Mouse (Mus musculus) B cell, adult 62 days (primary cell): ENCODE data around the gene Muc1. TPM values are rescaled to one million over a fixed set of nuclear protein-coding genes. Genes with fewer than 3 reads are reported as not detected.

Experiments
- total RNA-seq: library from RNA; stranded (reverse); gene quantifications from 4 replicates; pipeline ENCODE4 v1.2.4, GENCODE M21; 2023

The Muc1 gene
- 1.4 to 3.6 TPM (median 1.6 TPM) in 4 replicates for total RNA-seq

DNA sequence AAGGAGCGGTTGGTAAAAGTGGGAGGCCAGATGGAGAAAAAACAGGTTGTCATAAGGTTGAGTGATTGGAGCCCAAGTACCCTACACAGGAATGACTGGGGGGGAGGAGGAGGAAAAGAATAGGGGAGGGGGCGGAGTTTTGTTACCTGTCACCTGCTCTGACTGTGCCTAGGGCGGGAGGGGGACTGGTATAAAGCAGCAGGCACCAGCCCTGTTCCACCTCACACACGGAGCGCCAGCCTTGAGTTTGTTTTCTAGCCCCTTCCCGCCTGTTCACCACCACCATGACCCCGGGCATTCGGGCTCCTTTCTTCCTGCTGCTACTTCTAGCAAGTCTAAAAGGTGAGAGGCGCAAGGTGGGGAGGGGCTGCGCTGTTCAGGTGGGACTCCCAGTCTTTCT, at the start of gene Muc1:
Gene Muc1, plus strand, starts transcription at position 222 of the 400 bp plus-strand sequence.

GRCm38 (mm10) chr3:89183058-89183958, 45.5 kb upstream of the Muc1 start, which contains the start of gene Fam189b:
Fam189b (plus strand) TSS chr3:89183143.

DNA sequence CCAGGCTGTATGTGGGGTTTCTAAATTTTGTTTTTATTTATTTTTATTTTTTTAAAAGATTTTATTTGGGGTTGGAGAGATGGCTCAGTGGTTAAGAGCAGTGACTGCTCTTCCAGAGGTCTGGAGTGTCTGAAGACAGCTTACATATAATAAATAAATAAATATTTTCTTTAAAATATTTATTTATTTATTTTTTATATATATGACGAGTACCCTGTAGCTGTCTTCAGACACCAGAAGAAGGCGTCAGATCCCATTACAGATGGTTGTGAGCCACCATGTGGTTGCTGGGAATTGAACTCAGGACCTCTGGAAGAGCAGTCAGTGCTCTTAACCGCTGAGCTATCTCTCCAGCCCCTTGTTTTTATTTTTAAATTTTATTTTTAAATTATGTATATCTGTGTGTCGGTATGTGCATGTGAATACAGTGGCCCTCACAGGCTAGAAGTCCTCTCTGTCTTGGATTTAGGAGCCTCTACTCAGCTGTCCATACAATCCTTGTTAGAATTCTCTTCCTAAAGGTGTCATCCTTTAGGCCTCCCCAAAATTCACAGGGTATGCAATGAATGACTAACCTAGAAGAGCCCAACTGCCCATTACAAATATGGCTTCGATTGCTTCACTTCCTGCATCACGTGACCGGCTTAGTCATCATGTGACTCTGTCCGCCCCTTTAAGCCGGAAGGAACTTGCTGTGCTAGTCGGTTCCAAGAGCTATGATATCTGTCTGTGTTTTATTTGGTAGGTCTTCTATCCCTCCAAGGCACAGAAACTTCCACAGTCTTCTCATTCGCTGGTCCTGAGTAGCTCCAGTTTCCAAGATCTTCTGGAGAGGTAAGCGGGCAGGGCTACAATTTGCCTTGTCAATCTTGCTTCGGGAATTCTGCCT, 26.4 kb upstream of the Muc1 start, which contains the start of gene Gba:
Gene Gba, plus strand, starts transcription at position 676 of the 889 bp plus-strand sequence.

GRCm38 (mm10) chr3:89214681-89215411, 14.0 kb upstream of the Muc1 start, which contains the start of gene Thbs3:
Thbs3 (plus strand) TSS chr3:89215180.

DNA sequence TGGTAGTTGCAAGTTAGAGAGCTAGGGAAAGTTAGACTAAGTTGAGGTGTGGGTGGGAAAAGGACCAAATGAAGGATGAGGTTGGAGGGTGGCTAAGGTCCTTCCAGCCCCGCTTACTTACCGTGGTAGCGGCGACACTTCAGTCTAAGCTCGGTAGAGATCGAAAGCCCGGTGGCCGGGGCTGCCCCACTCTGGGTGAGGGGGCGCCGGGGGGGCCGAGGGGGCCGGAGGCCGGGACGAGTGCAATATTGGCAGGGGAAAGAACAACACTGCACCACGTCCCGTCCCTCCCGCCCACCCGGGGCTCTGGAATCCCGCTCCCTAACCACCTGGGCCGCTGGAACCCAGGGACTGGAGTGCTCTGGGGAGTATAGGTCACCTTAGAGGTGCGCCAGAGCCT, 2.0 kb upstream of the Muc1 start, which contains the start of gene Mtx1:
Gene Mtx1, minus strand, starts transcription at position 189 of the 400 bp plus-strand sequence.

DNA sequence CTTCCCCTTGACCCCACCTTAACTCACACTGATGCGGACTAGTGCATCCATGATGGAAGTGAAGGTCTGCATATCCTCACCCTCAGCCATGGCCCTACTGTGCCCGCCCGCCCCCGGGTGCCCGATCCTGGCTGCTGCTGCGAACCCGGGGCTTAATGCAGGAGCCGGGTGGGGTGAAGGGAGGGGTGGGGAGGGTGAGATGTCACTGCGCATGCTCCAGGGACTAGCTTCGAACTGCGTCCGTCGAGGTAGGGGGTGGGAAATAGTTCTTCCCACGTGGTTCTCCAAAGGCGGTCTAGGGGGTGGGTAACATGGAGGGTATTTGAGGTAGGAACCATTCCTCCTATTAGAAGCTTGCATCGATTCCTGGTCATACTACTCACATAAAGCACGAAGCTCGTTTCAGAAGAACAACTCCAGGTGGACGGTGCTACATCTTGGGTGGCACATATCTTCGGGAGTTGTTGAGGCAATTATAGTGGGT, 16.9 kb downstream of the Muc1 start, which contains the start of gene Krtcap2:
Gene Krtcap2, plus strand, starts transcription at position 279 of the 484 bp plus-strand sequence.

DNA sequence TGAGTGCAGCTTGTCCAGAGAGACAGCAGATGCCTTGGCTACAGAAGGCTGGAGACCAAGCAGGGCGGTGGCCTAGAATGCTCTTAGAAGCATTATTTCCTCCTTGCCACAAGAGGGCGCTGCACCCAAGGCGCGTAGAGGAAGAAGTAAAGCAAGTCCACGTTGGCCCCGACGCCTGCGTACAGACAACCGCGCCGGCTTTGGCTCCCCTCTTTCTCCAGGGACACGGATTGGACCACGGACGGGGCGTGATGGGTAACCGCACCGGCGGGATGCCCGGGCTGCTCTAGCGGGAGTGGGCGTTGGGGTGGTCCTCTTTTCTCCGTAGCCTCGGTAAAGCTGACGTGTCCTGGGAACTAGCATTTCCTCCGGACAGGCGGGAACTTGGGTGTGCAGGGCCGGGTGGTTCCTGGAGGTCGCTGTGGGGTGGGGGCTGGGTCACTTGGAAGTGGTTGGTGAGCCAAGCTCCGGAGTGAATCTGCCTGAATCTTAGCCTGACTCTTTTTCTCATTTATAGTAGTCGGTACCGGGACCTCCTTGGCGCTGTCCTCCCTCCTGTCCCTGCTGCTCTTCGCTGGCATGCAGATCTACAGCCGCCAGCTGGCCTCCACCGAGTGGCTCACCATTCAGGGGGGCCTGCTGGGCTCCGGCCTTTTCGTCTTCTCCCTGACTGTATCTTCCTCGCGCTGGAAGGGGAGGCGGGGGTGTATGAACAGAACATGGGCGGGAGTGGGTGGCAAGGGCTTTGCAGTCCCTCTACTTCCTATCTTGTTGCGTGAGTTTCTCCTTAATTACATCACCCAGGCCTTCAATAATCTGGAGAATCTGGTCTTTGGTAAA, 17.6 kb downstream of the Muc1 start, which contains the start of gene Trim46:
Gene Trim46, minus strand, starts transcription at position 49 of the 840 bp plus-strand sequence.

DNA sequence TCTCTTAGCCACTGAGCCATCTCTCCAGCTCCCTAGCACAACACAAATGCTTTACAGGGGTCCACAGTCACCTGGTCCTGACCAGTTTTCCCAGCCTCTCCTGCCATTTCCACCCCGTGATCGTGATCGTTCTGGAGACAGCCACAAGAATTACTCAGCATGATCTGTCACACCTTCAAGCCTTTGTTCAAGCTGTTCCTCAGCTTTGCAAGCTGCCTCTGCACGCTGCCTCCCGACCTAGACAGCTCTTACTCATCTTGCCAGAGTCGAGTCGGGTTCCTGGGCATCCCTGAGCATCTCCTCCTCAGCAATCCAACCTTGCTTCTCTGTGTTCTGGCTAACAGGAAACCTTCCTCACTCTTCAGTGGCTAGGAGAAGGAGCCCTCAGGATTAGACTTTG, 30.2 kb downstream of the Muc1 start, which contains the start of gene Dpm3:
Gene Dpm3, plus strand, starts transcription at position 283 of the 400 bp plus-strand sequence.

DNA sequence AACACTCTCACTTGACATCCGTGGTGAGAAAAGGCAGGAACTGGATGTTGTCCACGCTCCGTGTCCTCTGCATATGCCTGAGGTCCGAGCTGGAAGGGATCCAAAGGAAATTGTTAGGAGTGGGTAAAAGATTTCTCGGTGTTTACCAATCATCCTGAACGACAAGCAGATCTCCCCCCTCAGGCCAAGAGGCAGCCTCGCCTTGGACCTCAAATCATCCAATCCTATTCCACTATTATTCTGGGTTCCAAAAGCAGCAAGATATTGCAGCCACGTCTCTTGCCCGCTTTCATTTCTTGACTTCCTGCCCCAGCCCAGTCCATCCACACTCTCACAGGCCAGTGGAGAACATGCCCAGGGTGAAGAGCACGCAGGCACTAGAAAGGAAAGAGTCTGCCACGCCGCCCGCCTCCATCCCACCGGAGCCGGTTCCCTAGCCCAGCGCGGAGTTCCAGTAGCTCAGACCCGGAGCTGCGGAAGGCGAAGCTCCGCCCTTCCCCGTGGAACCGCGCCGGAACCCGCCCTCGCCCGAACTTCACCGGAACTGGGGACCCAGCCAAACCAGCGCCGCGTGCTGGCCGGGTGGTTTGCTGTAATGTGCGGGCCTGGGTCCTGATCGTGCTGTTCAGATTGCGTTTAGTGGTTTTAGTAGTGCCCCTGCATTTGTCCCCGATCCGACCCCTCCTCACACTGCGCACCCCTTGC, 41.3 kb downstream of the Muc1 start, which contains the start of gene Slc50a1:
Gene Slc50a1, minus strand, starts transcription at position 520 of the 705 bp plus-strand sequence.

DNA sequence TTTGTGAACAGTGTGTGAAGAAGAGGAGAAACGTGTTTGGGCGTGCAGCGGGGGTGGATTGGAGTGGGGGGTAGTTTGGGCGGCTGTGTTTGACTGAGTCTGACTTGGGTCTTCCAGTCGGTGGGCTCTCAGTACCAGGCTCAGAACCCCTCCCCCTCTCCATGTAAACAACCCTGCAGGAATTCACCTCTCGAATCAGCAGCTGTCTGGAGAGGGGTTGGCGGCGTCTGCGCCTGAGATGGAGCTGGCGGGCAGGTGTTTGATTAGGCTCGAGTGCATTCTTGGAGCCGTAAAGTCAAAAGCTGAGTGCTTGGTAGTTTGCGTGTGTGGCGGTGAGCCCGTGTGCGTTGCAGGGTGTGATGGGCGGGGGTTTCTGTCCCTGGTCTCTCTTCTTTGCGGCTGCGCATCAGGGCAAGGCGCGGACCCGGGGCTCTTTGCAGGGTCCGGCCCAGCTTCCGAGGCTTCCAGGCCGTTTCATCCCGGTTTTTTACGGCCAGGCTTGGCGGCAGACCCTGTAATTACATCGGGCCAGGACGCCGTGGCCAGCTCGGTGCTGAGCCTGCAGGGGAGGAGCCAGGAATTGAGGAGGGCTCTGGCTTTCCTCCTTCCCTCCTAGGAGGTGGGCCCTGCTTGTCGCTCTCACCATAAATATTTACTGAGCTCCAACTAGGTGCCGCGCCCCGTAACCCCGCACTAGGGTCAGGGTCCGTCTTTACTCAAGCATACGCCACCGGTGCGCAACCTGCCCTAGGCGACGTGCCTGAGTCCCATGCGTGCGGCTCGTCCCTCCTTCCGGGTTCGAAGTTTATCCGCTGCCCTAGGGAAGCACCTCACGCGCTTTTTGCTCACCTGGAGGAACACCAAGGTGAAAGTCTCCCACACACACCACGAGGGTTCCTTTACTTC, 52.0 kb downstream of the Muc1 start, which contains the start of gene Efna1:
Gene Efna1, minus strand, starts transcription at position 537 of the 906 bp plus-strand sequence.

Other genes starting within 250 kb of the Muc1 start
- gene Rusc1, start 135.7 kb upstream of the Muc1 start, total RNA-seq, result 53.5 to 67.5 TPM (median 58.6 TPM) in 4 replicates
- gene Gm43738, start 128.0 kb upstream of the Muc1 start, total RNA-seq, result not detected in 4 replicates
- gene Fdps, start 127.1 kb upstream of the Muc1 start, total RNA-seq, result 17.6 to 21.4 TPM (median 20.3 TPM) in 4 replicates
- gene Pklr, start 92.9 kb upstream of the Muc1 start, total RNA-seq, result not detected in 4 replicates
- 2.2 to 5.3 TPM (median 5.1 TPM) in 4 replicates for gene Hcn3, start 68.9 kb upstream of the Muc1 start, total RNA-seq
- 144 to 159 TPM (median 155 TPM) in 4 replicates for gene Clk2, start 64.3 kb upstream of the Muc1 start, total RNA-seq
- 109 to 121 TPM (median 115 TPM) in 4 replicates for gene Scamp3, start 51.6 kb upstream of the Muc1 start, total RNA-seq
- gene Fam189b, start 45.9 kb upstream of the Muc1 start, total RNA-seq, result 12.9 to 24.4 TPM (median 20.3 TPM) in 4 replicates
- 79.6 to 102 TPM (median 97.6 TPM) in 4 replicates for gene Gba, start 26.1 kb upstream of the Muc1 start, total RNA-seq
- 8.6 to 13.2 TPM (median 9.9 TPM) in 4 replicates for gene Thbs3, start 13.9 kb upstream of the Muc1 start, total RNA-seq
- 227 to 250 TPM (median 239 TPM) in 4 replicates for gene Mtx1, start 2.0 kb upstream of the Muc1 start, total RNA-seq
- 88.4 to 116 TPM (median 101 TPM) in 4 replicates for gene Krtcap2, start 16.9 kb downstream of the Muc1 start, total RNA-seq
- gene Trim46, start 17.3 kb downstream of the Muc1 start, total RNA-seq, result 2.1 to 5.6 TPM (median 3.3 TPM) in 4 replicates
- gene Dpm3, start 30.3 kb downstream of the Muc1 start, total RNA-seq, result 64.0 to 79.9 TPM (median 68.1 TPM) in 4 replicates
- 140 to 170 TPM (median 145 TPM) in 4 replicates for gene Slc50a1, start 41.5 kb downstream of the Muc1 start, total RNA-seq
- 1.0 to 1.8 TPM (median 1.1 TPM) in 4 replicates for gene Efna1, start 52.1 kb downstream of the Muc1 start, total RNA-seq
- gene Efna3, start 93.9 kb downstream of the Muc1 start, total RNA-seq, result not detected in 4 replicates
- 0.36 TPM in 1 of 4 replicates, not detected in the others for gene Efna4, start 109.0 kb downstream of the Muc1 start, total RNA-seq
- gene Adam15, start 120.9 kb downstream of the Muc1 start, total RNA-seq, result 6.8 to 7.4 TPM (median 7.1 TPM) in 4 replicates
- 0.25 TPM in 1 of 4 replicates, not detected in the others for gene Dcst2, start 132.9 kb downstream of the Muc1 start, total RNA-seq
- gene Dcst1, start 136.2 kb downstream of the Muc1 start, total RNA-seq, result 0.31 to 0.33 TPM in 2 of 4 replicates, not detected in the others
- gene Zbtb7b, start 165.7 kb downstream of the Muc1 start, total RNA-seq, result 60.4 to 64.8 TPM (median 62.5 TPM) in 4 replicates
- 0.52 TPM in 1 of 4 replicates, not detected in the others for gene Lenep, start 173.7 kb downstream of the Muc1 start, total RNA-seq
- 31.6 to 44.7 TPM (median 35.1 TPM) in 4 replicates for gene Flad1, start 182.8 kb downstream of the Muc1 start, total RNA-seq
- gene Cks1b, start 189.3 kb downstream of the Muc1 start, total RNA-seq, result 3.8 to 6.6 TPM (median 4.5 TPM) in 4 replicates
- gene Shc1, start 189.4 kb downstream of the Muc1 start, total RNA-seq, result 88.4 to 93.9 TPM (median 92.1 TPM) in 4 replicates
- gene Pygo2, start 201.2 kb downstream of the Muc1 start, total RNA-seq, result 32.0 to 39.9 TPM (median 36.9 TPM) in 4 replicates
- gene Pbxip1, start 207.6 kb downstream of the Muc1 start, total RNA-seq, result 124 to 130 TPM (median 128 TPM) in 4 replicates
- gene Pmvk, start 225.5 kb downstream of the Muc1 start, total RNA-seq, result 14.3 to 19.8 TPM (median 17.7 TPM) in 4 replicates